Mouse (Mus musculus): ENCODE results near the gene Lgals4. TPM values are rescaled to one million over a fixed set of nuclear protein-coding genes. Genes with fewer than 3 reads are reported as not detected.

Gene Lgals4
- polyA plus RNA-seq, 1 experiment from 2014 or later: 22.3 TPM

GRCm38 (mm10) chr7:28847273-28847672 is 13.6 kb downstream of the Lgals4 start:
- ATAC-seq (ENCODE audit: low read depth): no peak
- Histone ChIP-seq H3K9me3 (replicated peaks; ENCODE audit: control insufficient read depth, low read length) (no peaks in the 10 kb centered on the region), H3K4me3 (ENCODE audit: low read depth, low read length) (no peak overlapping the region), H3K9ac (ENCODE audit: low read depth, low read length) (no peak overlapping the region), H3K27me3 (ENCODE audit: control insufficient read depth, insufficient read depth, low read depth, low read length) (no peaks in the 10 kb centered on the region), H3K36me3 (ENCODE audit: control insufficient read depth, insufficient read depth) (no peaks in the 10 kb centered on the region), H3K4me2 (ENCODE audit: low read depth, low read length) (no peak overlapping the region), H3K27ac (ENCODE audit: low read length) (no peak overlapping the region), H3K4me1 (ENCODE audit: control insufficient read depth, low read depth, low read length) (no peaks in the 10 kb centered on the region)
- WGBS (ENCODE audit: insufficient replicate concordance): 58% methylated on average over 1 of the region's 1 CpGs

DNA sequence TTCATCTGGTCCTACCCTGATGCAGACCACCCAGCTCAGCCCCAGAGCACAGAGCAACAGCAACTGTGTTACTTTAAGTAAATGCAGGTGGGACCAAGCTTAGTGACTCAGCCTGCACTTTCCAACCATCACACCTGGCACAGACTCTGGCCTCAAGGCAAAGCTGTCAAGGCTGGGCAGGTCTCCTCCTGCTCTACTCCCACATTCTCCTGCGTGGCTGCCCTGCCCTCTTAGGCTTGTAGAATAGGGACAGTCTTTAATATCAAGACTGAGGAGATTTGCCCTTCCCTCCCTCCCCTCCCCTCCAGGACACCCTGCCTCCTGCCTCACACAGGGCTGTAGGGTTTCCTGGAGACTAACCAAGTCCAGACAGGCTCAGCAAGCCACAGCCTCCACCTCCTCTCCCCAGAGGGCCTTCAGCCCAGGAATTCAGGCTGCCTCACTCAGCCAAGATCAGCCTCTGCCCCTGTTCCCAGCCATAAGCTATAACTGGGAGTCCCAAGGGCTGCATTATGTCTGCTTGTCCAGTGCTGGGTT is 16.1 kb downstream of the Lgals4 start:
- ATAC-seq (ENCODE audit: low read depth): no peak
- Histone ChIP-seq H3K9ac (ENCODE audit: low read depth, low read length) (no peak overlapping the region), H3K27me3 (ENCODE audit: control insufficient read depth, insufficient read depth, low read depth, low read length) (no peaks in the 10 kb centered on the region), H3K4me3 (ENCODE audit: low read depth, low read length) (no peak overlapping the region), H3K36me3 (ENCODE audit: control insufficient read depth, insufficient read depth) (no peaks in the 10 kb centered on the region), H3K27ac (ENCODE audit: low read length) (no peak overlapping the region), H3K4me1 (ENCODE audit: control insufficient read depth, low read depth, low read length) (no peaks in the 10 kb centered on the region), H3K4me2 (ENCODE audit: low read depth, low read length) (no peak overlapping the region), H3K9me3 (replicated peaks; ENCODE audit: control insufficient read depth, low read length) (no peaks in the 10 kb centered on the region)
- WGBS (ENCODE audit: insufficient replicate concordance): 15% methylated on average over 1 of the region's 1 CpGs

GRCm38 (mm10) chr7:28850642-28851041 is 17.0 kb downstream of the Lgals4 start:
- Histone ChIP-seq H3K4me2 (ENCODE audit: low read depth, low read length) (no peak overlapping the region), H3K27me3 (ENCODE audit: control insufficient read depth, insufficient read depth, low read depth, low read length) (no peaks in the 10 kb centered on the region), H3K9ac (ENCODE audit: low read depth, low read length) (no peak overlapping the region), H3K4me1 (ENCODE audit: control insufficient read depth, low read depth, low read length) (no peaks in the 10 kb centered on the region), H3K9me3 (replicated peaks; ENCODE audit: control insufficient read depth, low read length) (no peaks in the 10 kb centered on the region), H3K36me3 (ENCODE audit: control insufficient read depth, insufficient read depth) (no peaks in the 10 kb centered on the region), H3K4me3 (ENCODE audit: low read depth, low read length) (no peak overlapping the region), H3K27ac (ENCODE audit: low read length) (no peak overlapping the region)
- no peak for ATAC-seq (ENCODE audit: low read depth)
- 52% methylated on average over 4 of the region's 4 CpGs for WGBS (ENCODE audit: insufficient replicate concordance)

GRCm38 (mm10) chr7:28859953-28860352 is 26.3 kb downstream of the Lgals4 start:
- Histone ChIP-seq H3K4me3 (ENCODE audit: low read depth, low read length) (no peak overlapping the region), H3K27ac (ENCODE audit: low read length) (no peak overlapping the region), H3K9me3 (replicated peaks; ENCODE audit: control insufficient read depth, low read length) (0 out of 2 replicates have a peak, but pooled peaks cover 2% of the 10 kb centered on the region), H3K36me3 (ENCODE audit: control insufficient read depth, insufficient read depth) (no peaks in the 10 kb centered on the region), H3K9ac (ENCODE audit: low read depth, low read length) (no peak overlapping the region), H3K4me2 (ENCODE audit: low read depth, low read length) (no peak overlapping the region), H3K4me1 (ENCODE audit: control insufficient read depth, low read depth, low read length) (no peaks in the 10 kb centered on the region), H3K27me3 (ENCODE audit: control insufficient read depth, insufficient read depth, low read depth, low read length) (no peaks in the 10 kb centered on the region)
- 80% methylated on average over 2 of the region's 2 CpGs for WGBS (ENCODE audit: insufficient replicate concordance)
- no peak for ATAC-seq (ENCODE audit: low read depth)

- Histone ChIP-seq H3K27ac (ENCODE audit: low read length) (no peak overlapping the region), H3K4me3 (ENCODE audit: low read depth, low read length) (no peak overlapping the region), H3K36me3 (ENCODE audit: control insufficient read depth, insufficient read depth) (no peaks in the 10 kb centered on the region), H3K4me1 (ENCODE audit: control insufficient read depth, low read depth, low read length) (peaks cover 4% of the 10 kb centered on the region), H3K27me3 (ENCODE audit: control insufficient read depth, insufficient read depth, low read depth, low read length) (no peaks in the 10 kb centered on the region), H3K4me2 (ENCODE audit: low read depth, low read length) (no peak overlapping the region), H3K9ac (ENCODE audit: low read depth, low read length) (no peak overlapping the region), H3K9me3 (replicated peaks; ENCODE audit: control insufficient read depth, low read length) (0 out of 2 replicates have a peak, but pooled peaks cover 2% of the 10 kb centered on the region)
- ATAC-seq (ENCODE audit: low read depth): no peak
- 75% methylated on average over 6 of the region's 6 CpGs for WGBS (ENCODE audit: insufficient replicate concordance)
Observed at GRCm38 (mm10) chr7:28860898-28861297, 27.2 kb downstream of the Lgals4 start.

DNA sequence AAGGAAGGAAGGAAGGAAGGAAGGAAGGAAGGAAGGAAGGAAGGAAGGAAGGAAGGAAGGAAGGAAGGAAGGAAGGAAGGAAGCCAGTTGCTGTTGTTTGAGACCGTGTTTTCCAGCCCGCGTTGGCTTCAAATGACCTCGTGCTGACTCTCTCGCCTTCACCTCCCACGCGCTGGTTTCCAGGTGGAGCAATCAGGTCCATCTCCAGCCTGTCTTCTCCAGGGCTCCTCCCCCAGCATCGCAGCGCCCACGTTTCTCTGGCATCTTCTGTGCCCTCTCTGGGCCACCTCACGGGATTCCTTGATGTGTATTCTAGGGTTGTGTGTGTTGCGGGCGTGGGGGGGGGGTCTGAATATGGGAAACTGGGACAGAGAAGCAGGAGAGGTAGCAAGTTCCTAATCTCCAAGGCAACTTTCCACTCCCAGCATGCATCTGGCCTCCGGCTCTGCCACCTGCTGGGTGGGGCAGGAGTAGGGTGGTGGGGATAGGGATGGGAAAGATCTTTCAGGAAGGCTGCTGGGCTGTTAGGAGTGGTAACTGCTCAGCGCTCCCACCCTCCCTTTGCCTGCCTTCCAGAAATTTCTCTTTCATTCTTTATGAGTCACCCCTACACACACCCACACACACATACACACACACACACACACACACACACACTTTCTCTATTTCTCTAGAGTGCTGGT is 29.3 kb downstream of the Lgals4 start:
- Histone ChIP-seq H3K27ac (ENCODE audit: low read length) (no peak overlapping the region), H3K4me2 (ENCODE audit: low read depth, low read length) (no peak overlapping the region), H3K27me3 (ENCODE audit: control insufficient read depth, insufficient read depth, low read depth, low read length) (no peaks in the 10 kb centered on the region), H3K9ac (ENCODE audit: low read depth, low read length) (no peak overlapping the region), H3K4me1 (ENCODE audit: control insufficient read depth, low read depth, low read length) (peaks cover 13% of the 10 kb centered on the region), H3K4me3 (ENCODE audit: low read depth, low read length) (no peak overlapping the region), H3K36me3 (ENCODE audit: control insufficient read depth, insufficient read depth) (no peaks in the 10 kb centered on the region), H3K9me3 (replicated peaks; ENCODE audit: control insufficient read depth, low read length) (0 out of 2 replicates have a peak, but pooled peaks cover 2% of the 10 kb centered on the region)
- 73% methylated on average over 15 of the region's 15 CpGs for WGBS (ENCODE audit: insufficient replicate concordance)
- ATAC-seq (ENCODE audit: low read depth): no peak

DNA sequence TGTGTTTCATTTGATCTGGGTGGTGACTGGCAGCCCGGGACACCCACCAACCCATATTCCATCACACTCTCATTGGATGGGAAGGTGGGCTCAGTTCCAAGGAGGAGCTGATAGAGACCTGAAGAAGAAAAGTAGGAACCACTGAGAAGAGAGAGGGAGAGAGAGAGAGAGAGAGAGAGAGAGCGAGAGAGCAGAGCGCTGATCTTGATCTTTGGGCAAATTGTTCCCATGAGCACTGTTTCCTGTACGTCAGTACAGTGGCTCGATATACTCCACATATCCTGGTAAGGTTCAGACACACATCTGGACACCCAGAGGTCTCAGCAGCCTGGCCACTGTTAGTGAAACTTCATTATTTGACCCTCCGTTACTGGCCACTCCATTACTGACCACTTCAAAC is 29.9 kb downstream of the Lgals4 start, which contains the start of gene Lgals7:
Gene Lgals7 (plus strand): TSS at position 314 of the 400 bp plus-strand sequence.
- 57% methylated on average over 6 of the region's 6 CpGs for WGBS (ENCODE audit: insufficient replicate concordance)
- H3K36me3 ChIP-seq (ENCODE audit: control insufficient read depth, insufficient read depth): no peaks in the 10 kb centered on the region
- H3K27ac ChIP-seq (ENCODE audit: low read length): no peak within 1 kb of the TSS
- H3K4me1 ChIP-seq (ENCODE audit: control insufficient read depth, low read depth, low read length): peaks cover 13% of the 10 kb centered on the region
- H3K4me2 ChIP-seq (ENCODE audit: low read depth, low read length): no peak within 1 kb of the TSS
- no peak for ATAC-seq (ENCODE audit: low read depth)
- H3K9ac ChIP-seq (ENCODE audit: low read depth, low read length): no peak within 1 kb of the TSS
- H3K4me3 ChIP-seq (ENCODE audit: low read depth, low read length): no peak within 1 kb of the TSS
- H3K9me3 ChIP-seq (replicated peaks; ENCODE audit: control insufficient read depth, low read length): 0 out of 2 replicates have a peak, but pooled peaks cover 2% of the 10 kb centered on the region
- no peaks in the 10 kb centered on the region for H3K27me3 ChIP-seq (ENCODE audit: control insufficient read depth, insufficient read depth, low read depth, low read length)

DNA sequence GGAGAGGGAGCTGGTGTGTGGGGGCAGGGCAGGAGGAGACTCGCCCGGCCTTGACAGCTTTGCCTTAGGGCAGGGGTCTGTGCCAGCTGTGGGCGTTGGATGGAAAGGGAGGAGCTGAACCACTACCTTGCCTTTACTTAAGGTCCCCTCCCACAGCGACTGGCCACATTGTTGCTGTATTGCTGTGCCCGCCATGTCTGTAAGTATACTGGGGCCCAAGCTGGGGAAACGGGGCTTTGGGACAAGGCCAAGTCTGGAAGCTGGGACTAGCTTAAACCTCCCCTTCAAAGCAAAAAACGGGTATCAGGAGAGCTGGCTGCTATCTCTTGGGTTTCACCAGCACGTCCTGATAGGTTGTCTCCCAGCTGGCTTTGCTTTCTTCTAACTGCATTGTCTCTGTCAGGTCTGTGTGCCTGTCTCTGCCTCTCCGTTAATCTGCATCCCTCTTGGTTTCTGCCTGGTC is 30.7 kb downstream of the Lgals4 start:
- Histone ChIP-seq H3K4me1 (ENCODE audit: control insufficient read depth, low read depth, low read length) (peaks cover 13% of the 10 kb centered on the region), H3K4me2 (ENCODE audit: low read depth, low read length) (no peak overlapping the region), H3K9me3 (replicated peaks; ENCODE audit: control insufficient read depth, low read length) (0 out of 2 replicates have a peak, but pooled peaks cover 2% of the 10 kb centered on the region), H3K36me3 (ENCODE audit: control insufficient read depth, insufficient read depth) (no peaks in the 10 kb centered on the region), H3K4me3 (ENCODE audit: low read depth, low read length) (no peak overlapping the region), H3K27ac (ENCODE audit: low read length) (no peak overlapping the region), H3K27me3 (ENCODE audit: control insufficient read depth, insufficient read depth, low read depth, low read length) (no peaks in the 10 kb centered on the region), H3K9ac (ENCODE audit: low read depth, low read length) (no peak overlapping the region)
- ATAC-seq (ENCODE audit: low read depth): no peak
- 38% methylated on average over 9 of the region's 9 CpGs for WGBS (ENCODE audit: insufficient replicate concordance)
